Mouse (Mus musculus): ENCODE measurements around the gene Slc5a5. TPM values are rescaled to one million over a fixed set of nuclear protein-coding genes. Genes with fewer than 3 reads are reported as not detected.
A peak's percentile ranks its signal among the peaks of the same experiment; 100 is the strongest.

The Slc5a5 gene
- total and polyA plus RNA-seq, 2 experiments from 2014 or later = 0.05 TPM; not detected in 1

- Histone ChIP-seq H3K9ac (replicated peaks; ENCODE audit: low read depth, low read length) (no peak overlapping the region), H3K4me1 (ENCODE audit: control insufficient read depth, insufficient read depth) (peaks cover 5% of the 10 kb centered on the region), H3K27me3 (ENCODE audit: control insufficient read depth, insufficient read depth, low read length) (no peaks in the 10 kb centered on the region), H3K27ac (ENCODE audit: low read depth) (no peak overlapping the region), H3K9me3 (replicated peaks; ENCODE audit: control insufficient read depth, low read length) (no peaks in the 10 kb centered on the region), H3K4me2 (ENCODE audit: low read depth, low read length) (no peak overlapping the region), H3K36me3 (replicated peaks; ENCODE audit: control insufficient read depth, insufficient read depth, low read length) (no peaks in the 10 kb centered on the region), H3K4me3 (ENCODE audit: low read depth, low read length) (no peak overlapping the region)
- WGBS = 58% methylated on average over 25 of the region's 25 CpGs
- ATAC-seq (ENCODE audit: insufficient read depth, low read depth) (no peak), DNase-seq (ENCODE audit: low spot score) (no peak)
- TF ChIP-seq EP300 (IDR thresholded peaks at IDR 0.05; ENCODE audit: low read depth) = no peak
- no peak for TF ChIP-seq CTCF (IDR thresholded peaks at IDR 0.05; ENCODE audit: low read depth)
Observed at GRCm38 (mm10) chr8:70842484-70842883, 50.1 kb downstream of the Slc5a5 start.

- Histone ChIP-seq H3K27me3 (ENCODE audit: control insufficient read depth, insufficient read depth, low read length) (no peaks in the 10 kb centered on the region), H3K4me2 (ENCODE audit: low read depth, low read length) (no peak overlapping the region), H3K9me3 (replicated peaks; ENCODE audit: control insufficient read depth, low read length) (no peaks in the 10 kb centered on the region), H3K27ac (ENCODE audit: low read depth) (no peak overlapping the region), H3K36me3 (replicated peaks; ENCODE audit: control insufficient read depth, insufficient read depth, low read length) (peaks cover 6% of the 10 kb centered on the region; the same call in 1 of the 2 replicates), H3K4me1 (ENCODE audit: control insufficient read depth, insufficient read depth) (peaks cover 5% of the 10 kb centered on the region), H3K4me3 (ENCODE audit: low read depth, low read length) (no peak overlapping the region), H3K9ac (replicated peaks; ENCODE audit: low read depth, low read length) (no peak overlapping the region)
- TF ChIP-seq EP300 (IDR thresholded peaks at IDR 0.05; ENCODE audit: low read depth) (no peak), CTCF (IDR thresholded peaks at IDR 0.05; ENCODE audit: low read depth) (peak; percentile 94)
- ATAC-seq (ENCODE audit: insufficient read depth, low read depth) (no peak), DNase-seq (ENCODE audit: low spot score) (peak; percentile 78)
- 32% methylated on average over 22 of the region's 22 CpGs for WGBS
Observed at GRCm38 (mm10) chr8:70841147-70842072, 51.1 kb downstream of the Slc5a5 start.

GRCm38 (mm10) chr8:70840590-70840989 is 52.0 kb downstream of the Slc5a5 start:
- TF ChIP-seq CTCF (IDR thresholded peaks at IDR 0.05; ENCODE audit: low read depth) = no peak
- TF ChIP-seq EP300 (IDR thresholded peaks at IDR 0.05; ENCODE audit: low read depth) = no peak
- WGBS = 51% methylated on average over 10 of the region's 10 CpGs
- no peak overlapping the region for H3K9ac ChIP-seq (replicated peaks; ENCODE audit: low read depth, low read length)
- no peak for ATAC-seq (ENCODE audit: insufficient read depth, low read depth)
- H3K27me3 ChIP-seq (ENCODE audit: control insufficient read depth, insufficient read depth, low read length) = no peaks in the 10 kb centered on the region
- DNase-seq (ENCODE audit: low spot score) = no peak
- peaks cover 12% of the 10 kb centered on the region; the same call in 1 of the 2 replicates for H3K36me3 ChIP-seq (replicated peaks; ENCODE audit: control insufficient read depth, insufficient read depth, low read length)
- H3K27ac ChIP-seq (ENCODE audit: low read depth) = peak overlapping the region; percentile 81; the same call in 1 of the 2 replicates
- H3K4me1 ChIP-seq (ENCODE audit: control insufficient read depth, insufficient read depth) = peaks cover 5% of the 10 kb centered on the region
- no peak overlapping the region for H3K4me3 ChIP-seq (ENCODE audit: low read depth, low read length)
- H3K4me2 ChIP-seq (ENCODE audit: low read depth, low read length) = no peak overlapping the region
- no peaks in the 10 kb centered on the region for H3K9me3 ChIP-seq (replicated peaks; ENCODE audit: control insufficient read depth, low read length)

- Histone ChIP-seq H3K4me2 (ENCODE audit: low read depth, low read length) (peak within 1 kb of the TSS; percentile 80), H3K9me3 (replicated peaks; ENCODE audit: control insufficient read depth, low read length) (no peaks in the 10 kb centered on the region), H3K27ac (ENCODE audit: low read depth) (peak within 1 kb of the TSS; percentile 96), H3K9ac (replicated peaks; ENCODE audit: low read depth, low read length) (peak within 1 kb of the TSS; percentile 83), H3K4me1 (ENCODE audit: control insufficient read depth, insufficient read depth) (peaks cover 5% of the 10 kb centered on the region), H3K27me3 (ENCODE audit: control insufficient read depth, insufficient read depth, low read length) (no peaks in the 10 kb centered on the region), H3K4me3 (ENCODE audit: low read depth, low read length) (peak within 1 kb of the TSS; percentile 74), H3K36me3 (replicated peaks; ENCODE audit: control insufficient read depth, insufficient read depth, low read length) (peaks cover 16% of the 10 kb centered on the region; the same call in 1 of the 2 replicates)
- peak; percentile 26; the same call in 1 of the 2 replicates for TF ChIP-seq EP300 (IDR thresholded peaks at IDR 0.05; ENCODE audit: low read depth)
- no peak for TF ChIP-seq CTCF (IDR thresholded peaks at IDR 0.05; ENCODE audit: low read depth)
- ATAC-seq (ENCODE audit: insufficient read depth, low read depth) (peak; percentile 94), DNase-seq (ENCODE audit: low spot score) (peak; percentile 100)
- 2% methylated on average over 55 of the region's 55 CpGs for WGBS
Observed at GRCm38 (mm10) chr8:70839408-70840351, 52.9 kb downstream of the Slc5a5 start, which contains the start of gene Arrdc2. TSS of gene Arrdc2 (minus strand) at chr8:70839720.
